Mouse (Mus musculus) layer of hippocampus, postnatal 14 days (tissue): Measurements from ENCODE around the gene Ip6k3. TPM values are rescaled to one million over a fixed set of nuclear protein-coding genes. Genes with fewer than 3 reads are reported as not detected.

ENCODE experiments used
- DNase-seq, 2 experiments: peaks; one replicate each; pipeline ENCODE4 v3.0.0; 2021 to 2022; ENCODE audit warnings: low spot score in 2 of 2, mixed read lengths in 1 of 2
- total RNA-seq, 2 experiments: library from RNA; stranded (reverse); gene quantifications; 2 replicates each; pipeline ENCODE4 v1.2.3; 2021

Ip6k3 gene
- total RNA-seq, 2 experiments from 2014 or later: 0.36 TPM; not detected in 1

DNA sequence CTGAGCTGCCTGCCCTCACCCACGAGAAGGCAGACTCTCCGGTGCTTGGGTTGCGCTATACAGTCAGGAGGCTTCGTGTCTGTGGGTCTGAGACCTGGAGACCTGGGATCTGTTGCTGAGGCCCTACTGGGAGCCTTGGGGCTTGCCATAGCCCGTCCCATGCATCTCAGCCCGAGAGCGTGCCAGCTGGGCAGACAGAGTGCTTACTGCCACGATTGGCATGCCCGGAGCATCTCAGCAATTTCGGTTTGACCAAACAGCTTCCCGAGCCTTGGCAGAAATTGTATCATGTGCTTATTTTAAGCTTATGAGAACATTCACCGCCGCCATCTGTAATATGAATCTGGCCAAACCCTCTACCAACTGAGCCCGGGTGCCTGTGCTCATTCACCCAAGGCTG is 13.3 kb downstream of the Ip6k3 start:
- peak in 1 of 2 experiments; percentile 52 for DNase-seq

- DNase-seq: no peak
Measured at GRCm38 (mm10) chr17:27153773-27154193, 13.8 kb downstream of the Ip6k3 start.

DNA sequence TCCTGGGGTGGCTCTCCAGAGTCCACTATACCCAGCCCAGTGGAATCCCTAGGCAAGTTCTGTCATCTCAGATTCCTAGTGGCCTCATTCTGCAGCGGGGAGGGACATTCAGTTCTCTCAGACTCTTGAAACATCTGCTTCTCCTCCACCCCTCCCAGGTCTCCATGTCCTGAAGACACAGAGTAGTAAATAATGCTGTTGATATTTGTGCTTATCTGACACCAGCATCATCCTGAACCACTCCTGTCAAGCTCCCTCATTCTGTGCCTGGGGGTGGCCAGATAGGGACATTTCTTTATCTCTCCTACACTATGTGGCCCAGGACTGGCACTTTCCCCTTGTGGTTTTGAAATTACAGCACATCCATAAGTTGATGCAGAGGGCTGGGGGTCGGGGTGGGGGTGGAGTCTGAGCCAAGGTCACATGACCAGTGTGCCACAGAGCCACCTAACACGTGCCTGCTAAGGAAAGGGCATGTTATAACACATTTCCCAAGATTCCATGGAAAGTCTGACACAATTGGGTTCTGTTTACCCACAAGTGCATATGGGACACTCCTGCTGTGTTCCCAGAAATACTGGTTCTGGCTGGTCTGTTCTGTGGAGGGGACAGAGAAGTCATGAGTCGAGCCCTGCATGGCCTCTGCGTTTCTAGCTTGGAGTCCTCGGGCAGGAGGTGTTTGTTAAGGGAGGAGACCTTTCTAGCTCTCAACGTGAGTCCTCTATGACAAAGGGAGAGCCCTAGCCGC is 14.4 kb downstream of the Ip6k3 start:
- no peak for DNase-seq

DNA sequence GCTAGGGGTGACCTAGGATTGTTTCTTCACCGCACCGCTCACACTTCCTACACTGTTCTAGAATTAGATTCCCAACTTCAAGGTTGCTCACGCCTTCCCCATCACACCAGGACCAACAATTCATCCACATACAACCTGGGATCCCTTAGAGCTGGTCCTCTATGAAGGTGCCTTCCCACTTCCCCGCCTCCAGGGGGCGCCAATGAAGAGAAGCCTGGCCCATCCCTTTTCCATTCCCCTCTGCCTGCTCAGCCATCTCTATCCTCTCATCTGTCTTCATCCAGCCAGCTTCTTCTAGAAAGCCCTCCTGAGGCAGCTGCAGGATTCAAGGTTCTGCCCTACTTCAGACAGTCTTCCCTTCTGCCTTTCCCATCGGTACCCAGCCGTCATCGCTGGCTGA is 16.2 kb downstream of the Ip6k3 start:
- DNase-seq: no peak

GRCm38 (mm10) chr17:27150871-27151270 is 16.7 kb downstream of the Ip6k3 start:
- DNase-seq: no peak

GRCm38 (mm10) chr17:27146323-27146923 is 21.2 kb downstream of the Ip6k3 start:
- DNase-seq: no peak

DNA sequence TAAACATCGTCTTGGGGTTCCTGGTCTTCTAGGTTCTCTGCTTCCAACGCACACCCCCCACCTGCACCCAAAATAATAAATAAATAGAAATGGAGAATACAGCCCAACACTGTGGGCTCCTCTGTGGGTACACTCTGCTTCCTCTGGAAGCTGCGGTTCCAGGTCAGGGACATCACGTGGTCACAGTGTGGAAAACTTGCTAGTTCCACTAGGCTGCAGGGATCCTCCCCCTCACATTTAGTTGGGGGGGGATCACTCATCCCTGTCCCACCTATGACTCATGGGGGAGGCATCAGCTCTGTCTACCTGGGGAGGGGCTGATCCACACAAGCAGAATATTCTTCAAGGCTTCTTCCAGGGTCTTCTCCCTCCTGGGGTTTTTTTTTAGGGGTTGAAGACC is 23.4 kb downstream of the Ip6k3 start:
- no peak for DNase-seq

- DNase-seq: no peak
Measured at GRCm38 (mm10) chr17:27141971-27142450, 25.6 kb downstream of the Ip6k3 start.

GRCm38 (mm10) chr17:27140262-27140661 is 27.3 kb downstream of the Ip6k3 start:
- no peak for DNase-seq

- DNase-seq: no peak
Measured at GRCm38 (mm10) chr17:27139304-27139703, 28.3 kb downstream of the Ip6k3 start.

DNA sequence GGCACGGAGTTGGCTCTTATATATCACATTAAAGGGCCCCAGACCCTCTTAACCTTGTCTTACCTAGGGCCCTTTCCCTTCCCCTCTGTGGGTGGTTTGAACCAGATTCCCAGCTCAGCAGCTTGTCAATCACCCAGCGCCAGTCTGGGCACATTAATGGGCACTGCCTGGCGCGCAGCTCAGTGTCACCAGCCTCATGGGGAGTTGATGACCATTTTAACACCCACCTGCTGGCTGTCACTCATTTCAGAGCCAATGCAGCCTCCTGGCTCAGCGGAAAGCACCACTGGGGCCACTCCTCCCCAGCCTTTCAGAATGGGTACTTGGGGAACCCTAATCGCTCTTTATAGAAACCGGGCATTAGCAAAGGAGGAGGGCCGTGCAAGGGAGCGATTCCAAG is 29.2 kb downstream of the Ip6k3 start:
- no peak for DNase-seq

DNA sequence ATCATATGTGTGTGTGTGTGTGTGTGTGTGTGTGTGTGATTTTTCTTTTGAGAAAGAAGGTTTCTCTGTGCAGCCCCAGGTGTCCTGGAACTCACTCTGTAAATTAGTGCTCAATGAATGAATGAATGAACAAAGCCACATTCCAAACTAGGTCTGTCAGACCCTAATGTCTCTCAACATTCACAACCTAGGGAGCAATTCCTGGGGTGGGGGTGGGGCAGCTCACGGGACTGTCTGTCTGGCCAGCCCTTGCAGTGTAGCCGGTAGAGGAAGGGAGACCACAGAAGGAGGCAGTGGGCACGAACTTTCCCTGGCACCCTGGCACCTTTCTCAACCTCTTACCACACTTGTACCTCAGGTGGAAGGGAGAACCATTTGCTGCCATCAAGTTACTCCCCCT is 32.9 kb downstream of the Ip6k3 start:
- DNase-seq: no peak

- no peak for DNase-seq
Measured at GRCm38 (mm10) chr17:27134187-27134586, 33.4 kb downstream of the Ip6k3 start.

- DNase-seq: peak; percentile 97 to 98
Measured at GRCm38 (mm10) chr17:27133551-27134141, 33.9 kb downstream of the Ip6k3 start, which contains the start of gene Uqcc2. TSS of gene Uqcc2 (minus strand) at chr17:27133916.

DNA sequence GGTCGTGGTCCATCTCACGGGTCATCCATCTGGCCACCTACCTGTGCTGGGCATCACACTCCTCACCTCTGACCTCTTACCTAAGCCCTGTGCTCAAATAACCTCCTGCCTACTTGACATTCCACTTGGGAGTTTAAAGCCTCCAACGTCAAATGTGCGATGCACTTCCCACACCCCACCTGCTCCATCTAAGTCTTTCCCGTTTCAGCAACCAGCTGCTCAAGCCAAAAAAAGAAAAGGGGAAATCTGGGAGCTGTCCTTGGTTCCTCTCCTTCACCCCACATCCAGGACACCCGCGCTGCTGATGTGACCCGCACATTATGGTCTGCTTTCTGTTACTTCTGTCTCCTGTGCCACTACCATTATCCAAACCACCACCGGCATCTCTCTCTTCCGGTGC is 35.4 kb downstream of the Ip6k3 start:
- DNase-seq: no peak

DNA sequence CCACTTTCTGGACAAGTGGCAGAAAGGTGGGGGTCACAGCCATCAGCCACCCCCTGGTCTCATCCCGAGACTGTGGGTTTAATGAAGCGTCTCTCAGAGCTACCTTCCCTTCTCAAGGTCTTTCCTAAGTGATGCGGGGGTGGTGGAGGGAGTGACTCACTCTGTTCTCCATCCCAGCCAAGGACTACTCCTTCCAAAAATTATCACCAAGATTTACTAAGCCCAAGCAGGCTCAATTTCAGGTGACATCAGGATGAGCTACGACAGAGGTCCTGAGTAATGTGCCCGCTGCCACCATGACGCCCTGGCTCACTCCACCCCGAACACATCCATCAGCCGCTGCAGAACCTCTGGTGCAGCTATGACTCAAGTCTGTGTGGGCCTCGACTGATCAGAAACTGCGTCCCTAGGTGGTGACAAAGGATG is 36.3 kb downstream of the Ip6k3 start:
- no peak for DNase-seq

- DNase-seq: no peak
Measured at GRCm38 (mm10) chr17:27130246-27130645, 37.3 kb downstream of the Ip6k3 start.

GRCm38 (mm10) chr17:27129819-27130218 is 37.8 kb downstream of the Ip6k3 start:
- DNase-seq: no peak

DNA sequence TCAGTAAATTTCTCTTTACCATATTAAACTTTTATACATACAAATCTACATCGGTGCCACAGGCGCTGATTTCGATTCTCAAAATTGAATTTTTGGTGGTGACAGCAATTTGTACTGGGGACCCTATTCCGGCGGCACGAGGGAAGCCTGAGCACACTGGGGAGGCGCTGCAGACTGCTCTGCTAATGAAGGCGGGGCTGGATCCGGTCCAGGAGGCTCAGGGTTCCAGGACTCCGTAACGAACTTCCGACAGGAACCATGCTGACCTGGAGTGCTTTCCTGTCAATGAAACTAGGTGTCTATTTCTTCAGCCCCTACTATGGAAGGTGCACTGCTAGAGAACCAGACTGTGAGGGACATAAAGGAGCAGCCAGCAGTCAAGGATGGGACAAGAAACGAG is 38.3 kb downstream of the Ip6k3 start:
- no peak for DNase-seq

DNA sequence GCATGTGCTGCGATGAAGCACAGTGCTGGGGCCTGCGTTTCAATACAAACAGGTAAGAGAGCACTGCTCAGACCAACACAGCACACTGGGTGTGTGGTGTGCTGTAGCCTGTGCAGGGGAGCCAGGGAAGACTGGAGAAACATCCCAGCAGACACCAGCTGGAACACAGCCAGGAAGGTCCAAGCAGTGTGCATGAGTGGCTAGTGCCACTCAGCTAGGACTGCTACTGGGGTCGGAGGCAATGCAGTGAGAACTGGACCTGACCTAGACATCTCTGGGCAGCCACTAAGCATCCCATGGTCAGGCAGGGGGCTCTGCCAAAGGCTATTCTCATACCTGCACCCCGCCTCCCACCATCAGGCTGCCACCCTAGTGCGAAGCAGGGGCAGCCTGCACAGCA is 39.4 kb downstream of the Ip6k3 start:
- DNase-seq: no peak

DNA sequence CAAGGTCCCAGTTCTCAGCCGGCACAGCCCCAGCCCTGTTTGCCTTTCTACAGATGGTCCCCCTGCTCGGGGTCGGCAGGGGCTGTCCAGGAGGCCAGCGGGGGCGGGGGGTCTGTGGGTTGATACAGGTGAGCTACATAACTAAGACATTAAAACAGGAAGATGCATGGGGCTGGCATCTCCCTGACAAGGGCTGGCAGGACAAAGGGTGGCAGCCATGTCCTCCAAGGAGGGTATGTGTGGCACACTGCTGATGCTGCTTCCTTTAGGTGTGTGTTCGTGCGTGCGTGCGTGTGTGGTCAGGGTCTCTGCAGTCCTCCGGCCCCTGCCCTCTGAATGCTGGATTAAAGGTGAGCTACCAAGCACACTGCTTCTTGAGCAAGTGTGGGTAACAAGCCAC is 40.6 kb downstream of the Ip6k3 start:
- DNase-seq: no peak

- DNase-seq: no peak
Measured at GRCm38 (mm10) chr17:27125669-27126202, 41.9 kb downstream of the Ip6k3 start.
